Mouse (Mus musculus) forebrain, embryonic 13.5 days (tissue): ENCODE data around the gene Dlx1. TPM values are rescaled to one million over a fixed set of nuclear protein-coding genes. Genes with fewer than 3 reads are reported as not detected.
A peak's percentile ranks its signal among the peaks of the same experiment; 100 is the strongest.

Source experiments
- ATAC-seq: fragments of 200-750 bp; cut with Nextera tagmentation; 2 replicates; pipeline ENCODE4 v1.8.0; 2017
- H3K27ac ChIP-seq: fragments of 300-500 bp; sonication (generic); 2 replicates; pipeline ENCODE4 v1.5.1; 2015; ENCODE audit warnings: inconsistent platforms, mild to moderate bottlenecking, moderate library complexity
- H3K27me3 ChIP-seq: fragments of 300-500 bp; sonication (generic); 2 replicates; pipeline ENCODE4 v1.6.1; 2015; ENCODE audit warnings: mild to moderate bottlenecking, inconsistent platforms
- H3K36me3 ChIP-seq: fragments of 300-500 bp; sonication (generic); 2 replicates; pipeline ENCODE4 v1.6.1; 2015; ENCODE audit warnings: mild to moderate bottlenecking, inconsistent platforms; ENCODE audit not compliant: poor library complexity, severe bottlenecking
- H3K4me1 ChIP-seq: fragments of 300-500 bp; sonication (generic); 2 replicates; pipeline ENCODE4 v1.6.1; 2015; ENCODE audit warnings: inconsistent platforms
- H3K4me2 ChIP-seq: fragments of 300-500 bp; sonication (generic); 2 replicates; pipeline ENCODE4 v1.6.1; 2015; ENCODE audit warnings: inconsistent platforms, mild to moderate bottlenecking, moderate library complexity
- H3K4me3 ChIP-seq: fragments of 300-500 bp; sonication (generic); 2 replicates; pipeline ENCODE4 v1.5.1; 2015; ENCODE audit warnings: mild to moderate bottlenecking, inconsistent platforms
- H3K9ac ChIP-seq: fragments of 300-500 bp; sonication (generic); 2 replicates; pipeline ENCODE4 v1.6.1; 2015; ENCODE audit warnings: mild to moderate bottlenecking, inconsistent platforms
- H3K9me3 ChIP-seq: fragments of 300-500 bp; sonication (generic); replicated peaks from 2 replicates; pipeline ENCODE4 v1.6.1; 2016; ENCODE audit warnings: inconsistent platforms
- WGBS: fragments of 180-500 bp; shearing (Covaris S2); methylation state at CpG from one replicate; pipeline ENCODE4 v1.1.7; 2015; 5-methylcytosine and 5-hydroxymethylcytosine counted together
- polyA plus RNA-seq: library from polyadenylated mRNA; unstranded; fragments of >200 nt; fragmentation: Nextera tagmentation; extraction: Ambion mirVana; gene quantifications from 2 replicates; pipeline ENCODE4 v1.2.1, GENCODE M21; 2015

Gene Dlx1
- polyA plus RNA-seq = 278 and 287 TPM in 2 replicates

DNA sequence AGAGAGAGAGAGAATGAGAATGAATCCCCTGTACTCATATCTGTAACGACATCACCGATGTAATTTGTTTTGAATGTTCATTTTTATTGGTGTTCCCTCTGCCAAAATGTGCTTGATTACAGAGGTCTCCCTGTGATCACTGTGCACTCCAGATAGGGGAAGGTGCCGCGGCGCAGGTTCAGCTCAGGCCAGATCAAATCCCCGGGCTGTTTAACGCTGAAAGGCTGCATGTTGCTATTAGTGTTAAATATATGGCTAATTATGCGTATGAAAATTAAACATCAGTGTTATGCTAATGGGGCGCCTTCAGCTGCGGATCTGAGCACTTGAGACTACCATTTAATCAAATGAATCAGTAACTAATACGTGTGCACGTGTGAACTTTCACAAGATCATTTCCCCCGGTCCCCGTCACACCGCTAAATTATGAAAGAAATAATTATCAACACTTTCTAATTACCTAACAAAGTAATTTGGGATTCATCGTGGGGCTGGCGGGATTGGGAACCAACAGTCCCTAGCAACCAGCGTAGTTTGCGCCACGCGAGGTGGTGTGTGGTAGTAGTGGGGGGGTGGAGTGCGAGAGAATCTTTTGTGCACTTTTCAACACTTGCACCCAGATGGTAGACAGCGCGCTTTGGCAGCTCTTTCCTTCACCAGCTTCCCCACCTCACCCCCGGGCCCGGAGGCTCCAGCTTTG is at the start of gene Dlx1:
TSS of gene Dlx1 (plus strand) at position 100 of the 700 bp plus-strand sequence.
- ATAC-seq = peak; percentile 58
- peak within 1 kb of the TSS; percentile 87 for H3K9ac ChIP-seq

DNA sequence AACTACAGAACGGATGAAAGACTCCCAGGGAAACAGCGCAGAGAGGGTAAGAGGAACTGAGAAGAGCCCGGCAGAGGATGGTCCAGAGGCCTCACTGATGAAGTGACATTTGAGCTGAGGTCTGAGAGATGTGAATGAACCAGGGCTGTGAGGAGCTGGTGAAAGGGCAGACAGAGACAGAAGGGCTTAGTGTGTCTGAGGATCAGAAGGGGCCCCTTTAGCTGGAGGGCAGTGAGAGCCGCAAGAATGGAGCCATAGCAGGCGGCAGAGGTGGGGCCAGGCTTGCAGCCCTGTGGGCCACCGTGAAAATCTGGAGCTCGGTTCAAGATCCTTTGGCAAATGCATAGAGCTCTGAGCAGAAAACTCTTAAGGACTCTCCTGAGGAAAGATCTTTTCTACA is 48.0 kb upstream of the Dlx1 start:
- Histone ChIP-seq H3K4me3 (no peak overlapping the region), H3K9me3 (no peaks in the 10 kb centered on the region; the same call in 1 of the 2 replicates), H3K36me3 (no peaks in the 10 kb centered on the region), H3K27ac (no peak overlapping the region), H3K9ac (0 out of 2 replicates have a peak overlapping the region, but pooled peaks have one; percentile 37), H3K27me3 (no peaks in the 10 kb centered on the region), H3K4me1 (peaks cover 30% of the 10 kb centered on the region), H3K4me2 (no peak overlapping the region)
- WGBS = 7% methylated on average over 7 of the region's 7 CpGs
- no peak for ATAC-seq

More for the DNA sequence above, at the start of gene Dlx1:
- H3K4me3 ChIP-seq = peak within 1 kb of the TSS; percentile 60
- peak within 1 kb of the TSS; percentile 98 for H3K27ac ChIP-seq
- no peaks in the 10 kb centered on the region for H3K36me3 ChIP-seq
- WGBS = under 1% methylated on average over 26 of the region's 26 CpGs
- peak within 1 kb of the TSS; percentile 77 for H3K4me2 ChIP-seq
- peaks cover 95% of the 10 kb centered on the region for H3K27me3 ChIP-seq
- peaks cover 46% of the 10 kb centered on the region for H3K4me1 ChIP-seq
- H3K9me3 ChIP-seq = no peaks in the 10 kb centered on the region

DNA sequence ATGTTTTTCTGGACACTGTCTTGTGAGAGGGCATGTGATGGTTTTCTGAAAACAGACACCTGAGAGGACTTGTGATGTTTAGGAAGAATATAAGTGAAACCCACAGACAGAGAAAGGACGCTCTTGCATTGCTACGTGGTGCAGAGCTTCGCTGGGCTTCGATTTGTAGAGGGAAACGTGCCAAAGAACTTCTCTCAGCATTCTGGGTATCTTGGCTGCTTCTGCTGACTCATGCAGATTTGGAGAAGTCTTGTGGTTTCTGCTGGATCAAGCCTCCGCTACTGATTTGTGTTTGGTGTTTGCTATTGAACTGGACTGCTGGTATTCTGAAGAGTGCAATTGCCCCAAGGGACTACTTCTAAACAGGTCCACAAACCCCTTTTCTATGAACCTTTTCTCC is 46.1 kb upstream of the Dlx1 start:
- Histone ChIP-seq H3K9me3 (no peaks in the 10 kb centered on the region; the same call in 1 of the 2 replicates), H3K4me2 (no peak overlapping the region), H3K36me3 (no peaks in the 10 kb centered on the region), H3K27ac (no peak overlapping the region), H3K4me1 (peaks cover 22% of the 10 kb centered on the region), H3K4me3 (no peak overlapping the region), H3K9ac (no peak overlapping the region), H3K27me3 (no peaks in the 10 kb centered on the region)
- 80% methylated on average over 6 of the region's 6 CpGs for WGBS
- no peak for ATAC-seq

DNA sequence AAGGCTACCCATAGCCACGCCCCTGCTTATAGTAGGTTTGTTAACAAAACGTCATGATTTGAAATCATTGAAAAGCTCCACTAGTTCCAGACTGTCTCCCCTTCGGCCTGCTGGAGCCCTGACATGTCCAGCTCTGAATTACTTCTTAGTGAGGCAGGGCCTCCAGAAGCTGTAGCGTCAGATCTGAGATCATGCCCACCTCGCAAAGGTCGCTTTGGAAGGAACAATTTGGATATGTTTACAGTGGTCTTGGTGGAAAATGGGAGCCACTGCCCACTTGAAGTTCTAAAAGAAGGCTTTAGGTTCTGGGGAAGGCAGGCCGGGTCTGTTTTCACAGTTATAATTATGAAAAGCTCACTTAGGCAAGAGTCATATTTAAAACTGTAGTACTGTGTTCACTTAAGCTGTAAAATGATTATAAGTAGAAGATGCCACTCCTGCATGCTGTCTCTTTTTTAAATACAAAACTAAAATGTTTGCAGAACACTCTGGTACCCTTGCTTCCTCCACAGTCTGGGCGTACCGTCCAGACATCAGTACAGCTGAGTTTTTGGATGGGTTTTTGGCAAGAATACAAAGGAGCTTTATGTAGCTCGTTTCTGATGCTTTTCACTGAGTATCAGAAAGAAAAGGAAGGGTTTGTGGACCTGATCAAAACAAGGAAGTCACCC is 44.7 kb upstream of the Dlx1 start:
- Histone ChIP-seq H3K36me3 (no peaks in the 10 kb centered on the region), H3K4me2 (no peak overlapping the region), H3K27me3 (no peaks in the 10 kb centered on the region), H3K9me3 (no peaks in the 10 kb centered on the region), H3K4me3 (no peak overlapping the region), H3K4me1 (peaks cover 22% of the 10 kb centered on the region), H3K27ac (peak overlapping the region; percentile 26; the same call in 1 of the 2 replicates), H3K9ac (no peak overlapping the region)
- no peak for ATAC-seq
- WGBS = 51% methylated on average over 10 of the region's 10 CpGs

DNA sequence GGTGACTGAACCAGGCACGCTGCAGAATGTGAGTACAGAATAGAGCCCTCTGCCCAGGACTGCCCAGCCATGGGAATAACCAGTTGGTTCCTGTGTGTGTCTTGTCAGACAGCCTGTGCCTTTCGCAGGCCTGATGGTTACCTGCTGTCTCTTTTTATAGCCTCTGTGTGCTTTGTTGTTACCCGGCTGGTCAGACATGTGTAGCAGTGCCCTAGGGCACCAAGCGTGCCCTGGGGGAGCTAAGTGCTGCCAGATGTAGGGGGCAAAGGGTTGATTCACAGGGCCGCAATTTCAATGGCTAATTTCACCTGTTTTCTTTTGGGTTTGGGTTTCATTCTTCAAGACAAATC is 44.2 kb upstream of the Dlx1 start:
- Histone ChIP-seq H3K4me2 (no peak overlapping the region), H3K4me3 (no peak overlapping the region), H3K36me3 (no peaks in the 10 kb centered on the region), H3K4me1 (peaks cover 22% of the 10 kb centered on the region), H3K27me3 (no peaks in the 10 kb centered on the region), H3K9ac (no peak overlapping the region), H3K9me3 (no peaks in the 10 kb centered on the region), H3K27ac (peak overlapping the region; percentile 26; the same call in 1 of the 2 replicates)
- no peak for ATAC-seq
- 16% methylated on average over 5 of the region's 5 CpGs for WGBS

DNA sequence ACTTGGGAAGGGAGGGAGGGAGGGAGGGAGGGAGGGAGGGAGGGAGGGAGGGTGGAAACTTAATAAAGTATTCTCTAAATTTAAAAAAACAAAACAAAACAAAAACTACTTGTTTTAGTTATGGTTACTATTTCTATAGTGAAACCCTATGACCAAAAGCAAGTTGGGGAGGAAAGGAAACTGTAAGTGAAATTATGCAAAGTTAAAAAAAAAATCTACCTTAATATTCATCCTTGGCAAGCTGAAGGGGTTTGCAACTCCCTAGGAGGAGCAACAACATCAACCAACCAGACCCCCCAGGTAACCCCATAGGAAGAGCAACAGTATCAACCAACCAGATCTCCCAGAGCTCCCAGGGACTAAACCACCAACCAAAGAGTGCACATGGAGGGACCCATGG is 36.6 kb upstream of the Dlx1 start:
- Histone ChIP-seq H3K4me2 (no peak overlapping the region), H3K36me3 (no peaks in the 10 kb centered on the region), H3K9ac (no peak overlapping the region), H3K9me3 (no peaks in the 10 kb centered on the region), H3K4me3 (no peak overlapping the region), H3K27ac (no peak overlapping the region), H3K4me1 (peaks cover 9% of the 10 kb centered on the region), H3K27me3 (no peaks in the 10 kb centered on the region)
- ATAC-seq = no peak

DNA sequence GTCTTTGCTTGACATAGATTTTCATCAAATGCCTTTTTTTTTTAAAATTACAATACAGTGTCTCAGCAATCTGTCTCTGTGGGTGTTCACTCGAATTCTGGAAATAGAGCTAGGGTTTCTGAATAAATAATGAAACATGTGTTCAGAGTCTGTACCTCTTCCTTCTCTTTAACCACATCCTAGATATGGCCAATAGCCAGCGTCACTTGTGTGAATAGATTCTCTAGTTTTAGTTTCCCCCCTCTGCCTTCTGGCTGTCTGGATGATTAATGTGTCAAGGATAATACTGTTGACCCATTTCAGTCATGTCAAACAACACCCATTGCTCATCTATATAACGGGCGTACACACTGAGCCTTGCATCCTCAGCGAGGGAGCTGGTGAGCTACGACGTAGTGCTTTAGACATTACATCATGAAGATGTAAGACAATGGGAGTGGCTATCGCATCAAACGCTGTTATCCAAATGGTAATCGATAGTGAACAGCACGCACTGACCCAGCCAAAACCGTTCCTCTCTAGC is 34.7 kb upstream of the Dlx1 start:
- Histone ChIP-seq H3K27me3 (no peaks in the 10 kb centered on the region), H3K9ac (no peak overlapping the region), H3K4me3 (no peak overlapping the region), H3K4me2 (no peak overlapping the region), H3K9me3 (no peaks in the 10 kb centered on the region), H3K4me1 (peaks cover 15% of the 10 kb centered on the region), H3K36me3 (no peaks in the 10 kb centered on the region), H3K27ac (no peak overlapping the region)
- WGBS = 75% methylated on average over 12 of the region's 12 CpGs
- no peak for ATAC-seq

DNA sequence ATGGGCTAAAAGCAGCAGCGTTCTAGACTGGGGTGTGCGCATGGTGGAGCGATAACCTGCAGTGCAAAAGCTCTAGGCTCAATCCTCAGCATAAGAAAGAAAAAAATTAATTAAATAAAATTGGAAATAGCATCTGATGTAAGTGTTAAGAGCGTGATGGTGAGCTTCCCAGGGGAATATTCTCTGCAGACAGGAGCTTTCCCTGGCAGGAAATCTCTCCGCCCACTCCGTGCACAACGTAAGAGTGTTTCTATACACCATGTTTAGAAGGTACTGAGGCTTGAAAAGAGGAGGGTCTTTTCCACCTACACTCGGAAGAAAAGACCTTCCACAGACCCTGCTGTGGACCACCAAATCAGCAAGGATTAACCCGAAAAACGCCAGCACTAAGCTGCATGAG is 33.4 kb upstream of the Dlx1 start:
- Histone ChIP-seq H3K27me3 (no peaks in the 10 kb centered on the region), H3K27ac (no peak overlapping the region), H3K4me1 (peaks cover 27% of the 10 kb centered on the region), H3K9ac (no peak overlapping the region), H3K9me3 (no peaks in the 10 kb centered on the region), H3K4me3 (no peak overlapping the region), H3K4me2 (no peak overlapping the region; the same call in 1 of the 2 replicates), H3K36me3 (no peaks in the 10 kb centered on the region)
- ATAC-seq = no peak
- 54% methylated on average over 10 of the region's 10 CpGs for WGBS

DNA sequence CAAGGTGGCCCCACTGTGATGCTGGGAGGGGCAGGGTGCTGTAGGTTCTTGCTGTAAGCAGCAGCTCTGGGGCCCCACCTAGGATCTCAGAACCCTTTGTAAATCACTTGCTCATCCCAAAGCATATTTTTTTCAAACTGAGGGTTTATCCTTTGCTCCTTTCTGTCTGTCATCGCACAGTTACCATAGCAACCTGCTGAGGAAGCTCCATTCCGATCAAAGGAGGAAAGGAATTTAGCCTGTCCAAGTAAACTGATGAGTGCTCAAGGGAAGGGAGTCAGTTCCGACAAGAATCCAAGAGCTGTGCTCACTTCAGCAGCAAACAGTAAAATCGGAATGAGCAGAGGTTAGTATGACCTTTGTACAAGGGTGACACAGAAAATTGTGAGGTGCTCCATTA is 32.9 kb upstream of the Dlx1 start:
- 41% methylated on average over 4 of the region's 4 CpGs for WGBS
- Histone ChIP-seq H3K27ac (no peak overlapping the region), H3K4me3 (no peak overlapping the region), H3K4me1 (peaks cover 32% of the 10 kb centered on the region), H3K36me3 (no peaks in the 10 kb centered on the region), H3K27me3 (no peaks in the 10 kb centered on the region), H3K9ac (no peak overlapping the region), H3K4me2 (no peak overlapping the region; the same call in 1 of the 2 replicates), H3K9me3 (no peaks in the 10 kb centered on the region)
- no peak for ATAC-seq

DNA sequence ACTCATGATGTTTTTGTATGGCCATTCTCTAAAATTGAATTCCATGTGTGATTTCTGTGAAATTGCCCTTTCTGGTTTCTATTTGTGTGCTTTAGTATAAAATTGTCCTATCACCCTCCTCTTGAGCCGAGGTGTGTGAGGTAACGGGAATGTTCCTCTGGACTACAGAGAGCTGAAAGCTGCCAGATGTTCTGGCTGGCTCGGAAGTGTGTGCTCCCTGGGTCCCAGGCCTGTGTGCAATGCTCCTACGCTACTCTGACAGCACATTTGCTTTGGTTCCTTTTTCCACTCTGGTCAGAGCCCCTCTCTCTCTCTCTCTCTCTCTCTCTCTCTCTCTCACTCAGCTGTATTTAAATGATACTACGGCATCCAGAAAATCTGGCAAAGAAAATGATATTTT is 30.7 kb upstream of the Dlx1 start:
- peaks cover 34% of the 10 kb centered on the region for H3K4me1 ChIP-seq
- no peak overlapping the region for H3K4me3 ChIP-seq
- H3K9me3 ChIP-seq = no peaks in the 10 kb centered on the region
- 61% methylated on average over 5 of the region's 5 CpGs for WGBS
- H3K36me3 ChIP-seq = no peaks in the 10 kb centered on the region
- H3K27ac ChIP-seq = no peak overlapping the region; the same call in 1 of the 2 replicates
- peak; percentile 33; the same call in 1 of the 2 replicates for ATAC-seq
- H3K9ac ChIP-seq = no peak overlapping the region
- no peaks in the 10 kb centered on the region for H3K27me3 ChIP-seq
- no peak overlapping the region for H3K4me2 ChIP-seq

DNA sequence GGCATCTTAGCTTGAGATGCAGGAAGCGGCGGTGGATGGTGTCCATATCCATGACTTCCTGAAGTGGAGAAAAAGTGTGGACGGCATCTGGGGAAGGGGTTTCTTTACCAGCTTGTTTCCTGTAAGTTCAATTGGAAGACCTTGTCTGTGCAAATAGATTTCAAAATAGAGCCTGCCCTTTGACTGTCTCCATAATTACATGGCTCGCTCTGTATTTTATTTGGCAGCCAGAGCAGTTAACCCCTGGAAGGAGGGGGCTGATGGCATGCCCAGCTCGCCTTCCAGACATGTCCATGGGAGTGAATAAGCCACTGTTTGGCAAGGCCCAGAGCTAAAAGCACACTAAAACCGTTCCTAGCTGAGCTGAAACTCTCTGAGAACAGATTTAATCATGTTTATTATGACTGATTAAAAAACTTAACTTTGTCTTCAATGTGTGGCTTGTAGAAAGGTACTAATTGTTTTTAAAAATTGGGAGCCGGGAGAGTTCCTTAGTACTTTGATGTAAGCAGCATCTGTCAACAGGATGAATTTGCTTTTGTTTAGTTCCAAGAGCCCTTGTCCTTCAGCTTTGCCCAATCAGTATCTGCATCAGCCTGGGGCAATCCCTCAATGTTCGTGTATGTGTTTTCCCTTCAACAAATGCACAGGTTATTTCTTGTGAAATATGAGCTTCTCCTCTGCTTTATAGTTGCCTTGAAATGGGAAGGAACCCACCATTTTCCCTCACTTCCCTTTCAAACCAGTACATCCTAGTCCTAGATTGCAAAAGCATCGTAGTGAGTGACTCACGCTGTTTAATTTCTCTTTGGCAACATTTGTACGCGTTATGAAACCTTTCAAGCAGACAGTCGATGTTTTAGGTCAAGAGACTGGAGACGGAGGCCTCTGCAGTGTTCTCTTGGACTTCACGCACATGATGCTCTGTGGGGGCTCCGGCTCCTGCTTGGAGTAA is 28.4 kb upstream of the Dlx1 start:
- no peak for ATAC-seq
- H3K9ac ChIP-seq = no peak overlapping the region
- no peak overlapping the region for H3K4me3 ChIP-seq
- no peaks in the 10 kb centered on the region for H3K27me3 ChIP-seq
- H3K4me1 ChIP-seq = peaks cover 30% of the 10 kb centered on the region
- no peaks in the 10 kb centered on the region for H3K9me3 ChIP-seq
- no peak overlapping the region; the same call in 1 of the 2 replicates for H3K27ac ChIP-seq
- H3K4me2 ChIP-seq = no peak overlapping the region
- H3K36me3 ChIP-seq = no peaks in the 10 kb centered on the region
- 58% methylated on average over 16 of the region's 16 CpGs for WGBS
